Mouse (Mus musculus) heart, postnatal 0 days (tissue): ENCODE results near the gene Tom1l1.

Experiments
- CTCF ChIP-seq: IDR thresholded peaks from 2 replicates; pipeline ENCODE4 v1.5.1; 2016; ENCODE audit warnings: antibody characterized with exemption, control low read depth, low read depth
- EP300 ChIP-seq: IDR thresholded peaks from 2 replicates; pipeline ENCODE4 v1.6.1; 2016; ENCODE audit warnings: antibody characterized with exemption, low read depth

DNA sequence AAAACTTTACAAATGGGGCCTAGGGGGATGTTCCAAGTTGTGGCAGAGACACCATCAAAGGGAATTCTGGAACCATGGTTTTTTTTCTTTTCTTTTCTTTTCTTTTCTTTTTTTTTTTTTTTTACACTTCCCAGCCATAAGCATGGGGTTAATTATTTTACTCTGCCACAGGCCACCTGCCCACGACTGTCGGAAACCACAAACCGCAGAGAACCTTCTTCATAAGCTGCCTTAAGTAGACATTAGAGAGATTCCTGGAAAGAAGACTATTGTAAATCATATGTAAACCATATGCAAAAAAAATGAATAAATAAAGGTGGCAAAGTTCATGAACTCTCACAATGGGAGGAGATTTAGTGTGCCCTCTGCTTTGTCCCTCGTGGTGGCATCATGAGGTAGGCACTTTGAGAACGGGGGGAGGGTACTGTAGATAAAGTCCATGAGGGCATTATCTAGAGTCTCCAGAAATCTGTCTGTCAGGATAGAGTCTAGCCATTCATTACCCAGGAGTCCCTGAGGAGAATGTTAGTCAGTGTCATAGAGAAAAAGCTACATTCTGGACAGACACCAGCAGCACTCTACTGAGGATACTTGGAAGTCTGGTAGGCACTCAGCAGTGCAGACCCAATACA lies 12.6 kb downstream of the Tom1l1 start:
- TF ChIP-seq CTCF (no peak), EP300 (no peak)
